Mouse (Mus musculus): ENCODE measurements at regions not wholly inside any gene's neighbourhood (a gene's known extent, or its start where the extent isn't known, plus 50 kb on each side); places are given as distances from the start of the nearest gene placed in this dataset.
A peak's percentile ranks its signal among the peaks of the same experiment; 100 is the strongest.

DNA sequence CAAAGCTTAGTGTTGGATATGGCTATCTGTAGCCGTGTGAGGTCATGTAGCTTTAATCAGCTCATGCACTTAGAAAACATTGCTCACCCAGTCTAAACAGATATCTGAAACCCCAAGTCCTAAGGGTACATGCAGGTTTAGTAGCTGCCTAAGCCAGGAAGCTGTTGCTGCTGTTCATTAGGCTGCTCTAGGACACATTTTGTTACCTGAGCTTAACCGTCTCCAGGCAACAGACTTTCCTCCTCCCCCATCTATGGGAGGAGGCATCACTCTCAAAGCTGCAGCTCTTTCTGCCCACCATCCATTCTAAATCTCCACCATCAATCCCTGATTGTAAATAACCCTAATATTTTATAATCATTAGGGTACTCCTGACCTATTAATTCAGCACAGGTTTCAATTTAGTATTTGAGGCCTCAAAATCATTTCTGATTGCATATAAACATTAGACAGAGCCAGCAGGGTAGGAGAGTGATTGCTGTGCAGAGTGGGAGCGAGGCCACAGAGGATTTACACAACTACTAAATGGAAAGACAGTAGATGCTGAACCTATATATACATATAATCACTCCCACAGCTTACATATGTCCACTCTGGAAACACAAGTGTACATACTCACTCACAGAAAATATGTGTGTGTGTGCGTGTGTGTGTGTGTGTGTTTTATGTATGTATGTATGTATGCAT lies 118.9 kb upstream of the Tbl1x start:
- ATAC-seq (ENCODE audit: insufficient number of reproducible peaks, low FRiP score, low TSS enrichment, low read depth) (no peak), DNase-seq (ENCODE audit: low spot score) (peak; percentile 19)
- Histone ChIP-seq H3K27ac (replicated peaks; ENCODE audit: low read depth, low read length) (no peak overlapping the region), H3K9ac (ENCODE audit: low read length) (no peak overlapping the region), H3K4me3 (ENCODE audit: low read depth, low read length) (no peak overlapping the region), H3K4me1 (ENCODE audit: control insufficient read depth, insufficient read depth, low read length) (no peaks in the 10 kb centered on the region), H3K4me2 (ENCODE audit: low read depth, severe bottlenecking) (no peak overlapping the region), H3K27me3 (ENCODE audit: control insufficient read depth, insufficient read depth, low read length) (no peaks in the 10 kb centered on the region), H3K36me3 (ENCODE audit: control insufficient read depth, insufficient read depth, low read length) (no peaks in the 10 kb centered on the region), H3K9me3 (ENCODE audit: control insufficient read depth, low read length) (no peaks in the 10 kb centered on the region)
- WGBS = 69% methylated on average over 4 of the region's 4 CpGs

DNA sequence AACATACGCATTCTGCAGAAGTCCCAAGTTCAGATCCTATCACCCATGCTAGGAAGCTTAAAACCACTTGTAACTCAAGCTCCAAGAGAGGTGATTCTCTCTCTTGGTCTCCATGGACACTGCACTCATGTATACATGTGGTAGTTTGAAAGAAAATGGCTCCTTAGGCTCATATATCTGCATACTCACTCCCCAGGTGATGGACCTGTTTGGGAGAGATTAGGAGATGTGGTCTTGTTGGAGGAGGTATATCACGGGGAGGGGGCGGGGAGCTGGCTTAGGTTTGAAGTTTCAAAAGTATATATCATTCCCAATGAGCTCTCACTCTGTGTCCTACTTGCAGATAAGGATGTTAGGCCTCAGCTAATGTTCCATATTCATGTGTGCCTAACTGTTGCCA lies 103.9 kb upstream of the Tbl1x start:
- ATAC-seq (ENCODE audit: insufficient number of reproducible peaks, low FRiP score, low TSS enrichment, low read depth) (no peak), DNase-seq (ENCODE audit: low spot score) (no peak)
- no peaks in the 10 kb centered on the region for H3K4me1 ChIP-seq (ENCODE audit: control insufficient read depth, insufficient read depth, low read length)
- H3K9ac ChIP-seq (ENCODE audit: low read length) = no peak overlapping the region
- H3K27ac ChIP-seq (replicated peaks; ENCODE audit: low read depth, low read length) = no peak overlapping the region
- H3K27me3 ChIP-seq (ENCODE audit: control insufficient read depth, insufficient read depth, low read length) = no peaks in the 10 kb centered on the region
- no peak overlapping the region for H3K4me2 ChIP-seq (ENCODE audit: low read depth, severe bottlenecking)
- H3K36me3 ChIP-seq (ENCODE audit: control insufficient read depth, insufficient read depth, low read length) = no peaks in the 10 kb centered on the region
- H3K4me3 ChIP-seq (ENCODE audit: low read depth, low read length) = no peak overlapping the region
- 96% methylated on average over 3 of the region's 3 CpGs for WGBS
- no peaks in the 10 kb centered on the region for H3K9me3 ChIP-seq (ENCODE audit: control insufficient read depth, low read length)

DNA sequence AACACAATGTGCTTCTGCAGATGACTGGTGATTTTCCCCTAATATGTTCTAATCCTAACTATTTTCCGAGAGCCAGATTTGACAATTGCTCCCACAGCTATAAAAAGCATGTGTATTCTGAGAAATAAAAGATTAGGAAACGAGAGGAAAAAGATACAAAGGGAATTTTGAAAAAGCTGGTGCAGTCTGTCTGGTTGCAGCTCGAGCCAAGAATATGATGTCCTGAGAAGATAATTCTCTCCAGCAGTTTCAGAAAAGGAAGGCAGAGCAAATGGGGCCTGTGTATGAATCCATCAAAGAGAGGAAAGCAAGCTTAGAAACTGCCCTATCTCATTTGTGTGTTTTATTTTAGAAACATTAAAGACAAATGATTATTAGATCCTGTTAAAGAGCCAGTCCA lies 102.9 kb upstream of the Tbl1x start:
- Histone ChIP-seq H3K9ac (ENCODE audit: low read length) (no peak overlapping the region), H3K9me3 (ENCODE audit: control insufficient read depth, low read length) (no peaks in the 10 kb centered on the region), H3K36me3 (ENCODE audit: control insufficient read depth, insufficient read depth, low read length) (no peaks in the 10 kb centered on the region), H3K4me1 (ENCODE audit: control insufficient read depth, insufficient read depth, low read length) (no peaks in the 10 kb centered on the region), H3K4me3 (ENCODE audit: low read depth, low read length) (no peak overlapping the region), H3K4me2 (ENCODE audit: low read depth, severe bottlenecking) (no peak overlapping the region), H3K27me3 (ENCODE audit: control insufficient read depth, insufficient read depth, low read length) (no peaks in the 10 kb centered on the region), H3K27ac (replicated peaks; ENCODE audit: low read depth, low read length) (no peak overlapping the region)
- ATAC-seq (ENCODE audit: insufficient number of reproducible peaks, low FRiP score, low TSS enrichment, low read depth) (no peak), DNase-seq (ENCODE audit: low spot score) (no peak)
- 78% methylated on average over 3 of the region's 3 CpGs for WGBS

DNA sequence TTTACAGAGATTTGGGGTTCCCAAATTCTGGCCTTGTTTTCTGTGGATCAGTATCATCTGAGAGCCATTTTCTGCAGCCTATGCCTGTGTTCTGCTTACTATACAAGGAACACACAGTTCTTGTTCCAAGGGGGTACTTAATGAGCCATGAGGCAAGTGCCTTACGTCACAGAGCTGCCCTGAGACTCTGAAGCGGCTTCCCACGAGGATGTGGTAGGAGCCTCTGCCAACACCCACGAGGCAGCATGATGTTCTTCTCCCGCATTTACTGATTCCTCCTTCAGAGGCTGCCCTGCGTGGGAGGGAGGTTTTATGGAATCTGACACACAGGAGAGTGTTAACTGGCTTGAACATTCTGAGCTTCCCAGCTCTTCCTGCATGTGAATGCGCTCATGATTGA lies 101.4 kb upstream of the Tbl1x start:
- DNase-seq (ENCODE audit: low spot score) (no peak), ATAC-seq (ENCODE audit: insufficient number of reproducible peaks, low FRiP score, low TSS enrichment, low read depth) (no peak)
- 62% methylated on average over 7 of the region's 7 CpGs for WGBS

DNA sequence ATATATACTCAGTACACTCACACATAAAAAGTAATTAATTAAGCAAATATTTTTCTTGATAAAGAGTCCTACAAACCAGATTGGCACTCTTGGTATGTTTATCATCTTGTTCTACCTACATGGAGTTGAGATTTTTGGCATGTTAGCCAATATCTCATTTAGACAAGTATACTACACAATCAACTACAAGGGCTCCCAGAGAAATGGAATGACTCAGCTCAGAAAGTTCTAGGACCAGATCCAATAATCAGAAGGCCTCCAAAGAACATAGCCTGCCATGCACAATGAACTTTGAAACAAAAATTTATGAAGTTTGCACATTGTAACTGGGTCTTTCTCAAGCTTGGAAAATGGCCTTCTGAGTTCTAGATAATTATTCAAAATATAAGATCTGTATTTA lies 100.0 kb upstream of the Tbl1x start:
- Histone ChIP-seq H3K36me3 (ENCODE audit: control insufficient read depth, insufficient read depth, low read length) (no peaks in the 10 kb centered on the region), H3K4me2 (ENCODE audit: low read depth, severe bottlenecking) (no peak overlapping the region), H3K27ac (replicated peaks; ENCODE audit: low read depth, low read length) (no peak overlapping the region), H3K9me3 (ENCODE audit: control insufficient read depth, low read length) (no peaks in the 10 kb centered on the region), H3K4me3 (ENCODE audit: low read depth, low read length) (no peak overlapping the region), H3K4me1 (ENCODE audit: control insufficient read depth, insufficient read depth, low read length) (no peaks in the 10 kb centered on the region), H3K9ac (ENCODE audit: low read length) (no peak overlapping the region), H3K27me3 (ENCODE audit: control insufficient read depth, insufficient read depth, low read length) (no peaks in the 10 kb centered on the region)
- ATAC-seq (ENCODE audit: insufficient number of reproducible peaks, low FRiP score, low TSS enrichment, low read depth) (no peak), DNase-seq (ENCODE audit: low spot score) (no peak)

More for the DNA sequence above, 101.4 kb upstream of the Tbl1x start:
- H3K27ac ChIP-seq (replicated peaks; ENCODE audit: low read depth, low read length) = no peak overlapping the region
- no peak overlapping the region for H3K4me3 ChIP-seq (ENCODE audit: low read depth, low read length)
- no peaks in the 10 kb centered on the region for H3K36me3 ChIP-seq (ENCODE audit: control insufficient read depth, insufficient read depth, low read length)
- no peaks in the 10 kb centered on the region for H3K9me3 ChIP-seq (ENCODE audit: control insufficient read depth, low read length)
- no peaks in the 10 kb centered on the region for H3K4me1 ChIP-seq (ENCODE audit: control insufficient read depth, insufficient read depth, low read length)
- no peaks in the 10 kb centered on the region for H3K27me3 ChIP-seq (ENCODE audit: control insufficient read depth, insufficient read depth, low read length)
- no peak overlapping the region for H3K4me2 ChIP-seq (ENCODE audit: low read depth, severe bottlenecking)
- no peak overlapping the region for H3K9ac ChIP-seq (ENCODE audit: low read length)

DNA sequence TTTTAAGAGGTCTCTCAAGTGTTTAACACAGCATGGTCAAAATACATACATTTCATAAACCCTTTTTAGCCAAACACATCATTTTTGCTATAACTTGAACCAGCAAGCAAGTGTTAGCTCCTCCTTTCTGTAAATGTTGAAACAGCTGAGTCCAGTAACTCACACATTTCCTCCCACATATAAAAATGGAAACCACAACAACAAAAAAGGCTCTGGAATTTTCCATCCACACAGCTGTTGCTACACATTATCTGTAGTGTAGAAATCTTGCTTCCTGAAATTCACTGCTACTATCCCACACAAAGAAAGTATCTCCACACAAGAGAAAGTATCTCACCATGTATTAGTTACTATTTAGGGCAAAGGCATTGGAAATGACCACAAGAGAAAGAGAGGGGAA lies 96.7 kb upstream of the Tbl1x start:
- H3K4me1 ChIP-seq (ENCODE audit: control insufficient read depth, insufficient read depth, low read length) = no peaks in the 10 kb centered on the region
- no peak overlapping the region for H3K27ac ChIP-seq (replicated peaks; ENCODE audit: low read depth, low read length)
- no peak for ATAC-seq (ENCODE audit: insufficient number of reproducible peaks, low FRiP score, low TSS enrichment, low read depth)
- no peaks in the 10 kb centered on the region for H3K27me3 ChIP-seq (ENCODE audit: control insufficient read depth, insufficient read depth, low read length)
- no peak overlapping the region for H3K9ac ChIP-seq (ENCODE audit: low read length)
- H3K4me2 ChIP-seq (ENCODE audit: low read depth, severe bottlenecking) = no peak overlapping the region
- no peak for DNase-seq (ENCODE audit: low spot score)
- no peak overlapping the region for H3K4me3 ChIP-seq (ENCODE audit: low read depth, low read length)
- H3K36me3 ChIP-seq (ENCODE audit: control insufficient read depth, insufficient read depth, low read length) = no peaks in the 10 kb centered on the region
- no peaks in the 10 kb centered on the region for H3K9me3 ChIP-seq (ENCODE audit: control insufficient read depth, low read length)

DNA sequence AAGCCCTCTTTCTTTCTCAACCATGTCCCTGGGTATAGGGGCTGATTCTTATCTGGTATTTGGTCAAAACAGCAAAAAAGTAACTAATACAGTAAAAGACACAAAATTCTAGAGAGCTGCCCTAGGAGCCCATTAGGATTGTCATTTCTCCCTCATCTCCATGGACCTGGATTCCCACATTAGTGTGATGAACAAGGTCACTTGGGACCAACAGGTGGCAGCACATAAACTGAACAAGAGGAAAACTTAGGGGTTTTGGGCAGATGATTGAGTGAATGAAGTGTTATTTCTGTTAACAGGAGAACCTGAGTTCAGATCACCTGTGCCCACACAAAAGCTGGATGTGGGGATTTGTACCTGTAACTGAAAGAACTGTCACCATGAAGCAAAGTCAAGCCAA lies 93.0 kb upstream of the Tbl1x start:
- ATAC-seq (ENCODE audit: insufficient number of reproducible peaks, low FRiP score, low TSS enrichment, low read depth) = no peak
- DNase-seq (ENCODE audit: low spot score) = no peak
- no peaks in the 10 kb centered on the region for H3K4me1 ChIP-seq (ENCODE audit: control insufficient read depth, insufficient read depth, low read length)
- no peaks in the 10 kb centered on the region for H3K36me3 ChIP-seq (ENCODE audit: control insufficient read depth, insufficient read depth, low read length)
- H3K4me3 ChIP-seq (ENCODE audit: low read depth, low read length) = no peak overlapping the region
- H3K4me2 ChIP-seq (ENCODE audit: low read depth, severe bottlenecking) = no peak overlapping the region
- no peaks in the 10 kb centered on the region for H3K9me3 ChIP-seq (ENCODE audit: control insufficient read depth, low read length)
- H3K27ac ChIP-seq (replicated peaks; ENCODE audit: low read depth, low read length) = no peak overlapping the region
- H3K27me3 ChIP-seq (ENCODE audit: control insufficient read depth, insufficient read depth, low read length) = no peaks in the 10 kb centered on the region
- H3K9ac ChIP-seq (ENCODE audit: low read length) = no peak overlapping the region

DNA sequence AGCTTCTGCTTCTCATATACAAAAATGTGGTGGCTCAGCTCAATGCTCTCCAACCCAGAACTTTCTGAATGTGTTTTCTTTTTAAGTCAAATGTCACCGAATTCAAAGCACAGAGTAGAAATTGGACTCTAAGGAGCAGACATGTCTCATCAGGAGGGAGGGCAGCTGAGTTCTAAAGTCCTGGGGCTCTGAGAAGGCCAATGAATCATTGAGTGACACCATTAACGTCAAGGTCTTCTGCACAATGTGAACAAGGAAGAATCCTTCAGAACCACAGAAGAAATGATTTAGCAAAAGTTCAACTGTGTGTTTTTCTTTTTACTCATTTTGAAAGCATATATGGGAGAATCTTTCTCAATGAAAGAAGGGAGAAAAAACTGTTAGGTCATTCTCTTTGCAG lies 88.6 kb upstream of the Tbl1x start:
- WGBS = 67% methylated on average over 2 of the region's 2 CpGs
- Histone ChIP-seq H3K9ac (ENCODE audit: low read length) (no peak overlapping the region), H3K4me3 (ENCODE audit: low read depth, low read length) (no peak overlapping the region), H3K36me3 (ENCODE audit: control insufficient read depth, insufficient read depth, low read length) (no peaks in the 10 kb centered on the region), H3K27me3 (ENCODE audit: control insufficient read depth, insufficient read depth, low read length) (no peaks in the 10 kb centered on the region), H3K4me1 (ENCODE audit: control insufficient read depth, insufficient read depth, low read length) (no peaks in the 10 kb centered on the region), H3K9me3 (ENCODE audit: control insufficient read depth, low read length) (no peaks in the 10 kb centered on the region), H3K27ac (replicated peaks; ENCODE audit: low read depth, low read length) (no peak overlapping the region), H3K4me2 (ENCODE audit: low read depth, severe bottlenecking) (no peak overlapping the region)
- ATAC-seq (ENCODE audit: insufficient number of reproducible peaks, low FRiP score, low TSS enrichment, low read depth) (no peak), DNase-seq (ENCODE audit: low spot score) (no peak)
